Mouse (Mus musculus) CH12.LX (cell line): ENCODE measurements around the gene Gm45716.

Experiments
- CTCF ChIP-seq, 2 experiments: IDR thresholded peaks in 1 of 2; conservative IDR thresholded peaks in 1 of 2; 2 replicates each; pipeline ENCODE4 v1.5.1; 2011 to 2012; ENCODE audit warnings: low read depth in 2 of 2, low read length in 2 of 2, improper control_type of control experiment in 1 of 2, inconsistent platforms in 1 of 2, mild to moderate bottlenecking in 1 of 2, moderate library complexity in 1 of 2
- EP300 ChIP-seq: IDR thresholded peaks from 2 replicates; pipeline ENCODE4 v1.6.1; 2011; ENCODE audit warnings: low read length, improper control_type of control experiment
- HCFC1 ChIP-seq: IDR thresholded peaks from 2 replicates; pipeline ENCODE4 v1.6.1; 2012; ENCODE audit warnings: low read depth, mild to moderate bottlenecking, inconsistent platforms, low read length, improper control_type of control experiment
- KAT2A ChIP-seq: IDR thresholded peaks from 2 replicates; pipeline ENCODE4 v1.6.1; 2012; ENCODE audit warnings: low read length, improper control_type of control experiment, inconsistent platforms; ENCODE audit not compliant: insufficient replicate concordance
- MAFK ChIP-seq: IDR thresholded peaks from 2 replicates; pipeline ENCODE4 v1.6.1; 2011; ENCODE audit warnings: low read length, improper control_type of control experiment; ENCODE audit not compliant: insufficient replicate concordance
- MAX ChIP-seq: IDR thresholded peaks from 2 replicates; pipeline ENCODE4 v1.6.1; 2011; ENCODE audit warnings: low read length, improper control_type of control experiment
- POLR2A ChIP-seq: IDR thresholded peaks from 2 replicates; pipeline ENCODE4 v1.6.1; 2011; ENCODE audit warnings: low read depth, mild to moderate bottlenecking, improper control_type of control experiment, low read length
- POLR2AphosphoS2 ChIP-seq: IDR thresholded peaks from 2 replicates; pipeline ENCODE4 v1.6.1; 2011; ENCODE audit warnings: low read depth, low read length, improper control_type of control experiment
- RCOR1 ChIP-seq: conservative IDR thresholded peaks from 2 replicates; pipeline ENCODE4 v1.6.1; 2012; ENCODE audit warnings: low read depth, mild to moderate bottlenecking, inconsistent platforms, low read length, improper control_type of control experiment
- SMC3 ChIP-seq: IDR thresholded peaks from 2 replicates; pipeline ENCODE4 v1.6.1; 2011; ENCODE audit warnings: low read depth, low read length, improper control_type of control experiment
- ZC3H11A ChIP-seq: IDR thresholded peaks from 2 replicates; pipeline ENCODE4 v1.6.1; 2012; ENCODE audit warnings: low read depth, mild to moderate bottlenecking, inconsistent platforms, low read length, improper control_type of control experiment
- ZNF384 ChIP-seq: IDR thresholded peaks from 2 replicates; pipeline ENCODE4 v1.6.1; 2012; ENCODE audit warnings: low read depth, low read length, improper control_type of control experiment, inconsistent platforms

DNA sequence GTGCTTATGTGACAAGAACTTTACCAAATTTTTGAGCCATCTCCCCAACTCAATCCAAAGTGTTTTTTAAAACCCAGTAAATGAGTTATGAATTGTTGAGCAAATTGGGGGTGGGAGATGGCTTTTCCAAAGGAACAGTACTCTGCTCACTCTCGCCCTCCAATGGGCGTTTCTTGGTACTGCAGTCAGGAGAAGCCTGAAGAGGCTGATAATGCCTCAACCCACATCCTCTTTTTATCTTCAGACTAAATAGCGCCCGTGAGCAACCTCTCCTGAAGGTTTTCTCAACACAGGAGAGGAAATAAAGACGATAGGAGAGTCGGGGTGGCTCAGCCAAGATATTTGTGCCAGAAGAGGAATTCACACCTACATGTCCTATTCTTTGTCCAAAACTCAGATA, 19.7 kb upstream of the Gm45716 start:
- no peak for TF ChIP-seq MAX
- no peak for TF ChIP-seq POLR2A
- no peak for TF ChIP-seq HCFC1
- TF ChIP-seq KAT2A, result no peak
- TF ChIP-seq POLR2AphosphoS2, result no peak
- no peak for TF ChIP-seq ZNF384
- TF ChIP-seq CTCF (conservative IDR thresholded peaks at IDR 0.05 in 1 of 2, IDR thresholded peaks at IDR 0.05 in 1 of 2; ENCODE audit: low read depth in 2 of 2, low read length in 2 of 2), result peak; percentile 90 to 95
- no peak for TF ChIP-seq MAFK
- TF ChIP-seq EP300, result no peak
- peak; percentile 9; the same call in 1 of the 2 replicates for TF ChIP-seq ZC3H11A
- TF ChIP-seq SMC3, result peak; percentile 86
- TF ChIP-seq RCOR1, result no peak
